Mouse (Mus musculus): ENCODE data around the gene C130074G19Rik.

GRCm38 (mm10) chr1:184864381-184864801 lies 18.6 kb downstream of the C130074G19Rik start:
- TF ChIP-seq CTCF (IDR thresholded peaks at IDR 0.05; ENCODE audit: low read depth, low read length): no peak
- TF ChIP-seq TAL1 (conservative IDR thresholded peaks at IDR 0.05; ENCODE audit: low read depth, low read length): no peak
- TF ChIP-seq POLR2AphosphoS5 (IDR thresholded peaks at IDR 0.05; ENCODE audit: insufficient replicate concordance, low read depth, low read length): no peak
- no peak for TF ChIP-seq GATA1 (IDR thresholded peaks at IDR 0.05; ENCODE audit: borderline replicate concordance, low read length)
- no peak for TF ChIP-seq GATA2 (IDR thresholded peaks at IDR 0.05; ENCODE audit: borderline replicate concordance, low read depth, low read length)
